Mouse (Mus musculus) urinary bladder, postnatal 25 days (tissue): Measurements from ENCODE around the gene Smarca4.

ENCODE experiments used
- DNase-seq: peaks from one replicate; pipeline ENCODE4 v3.0.0; 2022; ENCODE audit warnings: low spot score

Gene Smarca4

GRCm38 (mm10) chr9:21724147-21724536 is 108.2 kb downstream of the Smarca4 start:
- peak; percentile 88 for DNase-seq

- DNase-seq, result no peak
These were observed 109.5 kb downstream of the Smarca4 start for GRCm38 (mm10) chr9:21725224-21726121.

DNA sequence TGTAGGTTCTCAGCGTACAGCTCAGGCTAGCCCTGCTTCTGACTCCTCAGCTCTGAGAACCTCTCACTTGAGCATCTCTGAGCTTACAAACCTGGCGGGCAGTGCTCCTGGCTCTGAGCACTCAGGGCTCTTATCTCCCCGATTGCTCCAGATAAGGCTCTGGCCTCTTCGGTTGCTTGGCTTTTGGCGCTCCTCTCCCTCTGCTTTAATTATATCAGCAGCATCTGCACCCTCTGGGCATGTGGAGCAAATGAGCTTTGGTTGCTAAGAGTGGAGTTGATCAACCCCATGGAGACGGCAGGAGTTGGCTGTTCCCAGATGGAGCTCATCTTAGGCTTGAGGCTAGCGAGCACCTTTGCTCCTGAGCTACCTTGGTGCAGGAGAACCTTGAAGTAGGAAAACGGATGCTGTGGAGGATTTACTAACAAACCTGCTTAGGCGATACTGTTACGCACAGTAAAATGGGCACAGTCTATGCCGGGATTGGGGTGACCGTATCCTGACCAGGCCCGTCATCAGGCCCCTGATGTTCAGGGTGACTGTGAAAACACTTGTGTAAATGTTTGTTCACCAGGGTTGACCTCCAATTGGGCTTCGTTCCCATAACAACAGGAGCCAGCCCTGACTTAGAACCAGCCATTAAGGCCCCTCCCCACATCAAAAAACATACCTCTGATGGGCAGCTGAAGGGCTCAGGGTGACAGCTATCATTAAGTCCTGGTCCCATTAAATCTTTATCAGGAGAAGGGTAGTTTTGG is 110.4 kb downstream of the Smarca4 start:
- DNase-seq, result no peak

DNA sequence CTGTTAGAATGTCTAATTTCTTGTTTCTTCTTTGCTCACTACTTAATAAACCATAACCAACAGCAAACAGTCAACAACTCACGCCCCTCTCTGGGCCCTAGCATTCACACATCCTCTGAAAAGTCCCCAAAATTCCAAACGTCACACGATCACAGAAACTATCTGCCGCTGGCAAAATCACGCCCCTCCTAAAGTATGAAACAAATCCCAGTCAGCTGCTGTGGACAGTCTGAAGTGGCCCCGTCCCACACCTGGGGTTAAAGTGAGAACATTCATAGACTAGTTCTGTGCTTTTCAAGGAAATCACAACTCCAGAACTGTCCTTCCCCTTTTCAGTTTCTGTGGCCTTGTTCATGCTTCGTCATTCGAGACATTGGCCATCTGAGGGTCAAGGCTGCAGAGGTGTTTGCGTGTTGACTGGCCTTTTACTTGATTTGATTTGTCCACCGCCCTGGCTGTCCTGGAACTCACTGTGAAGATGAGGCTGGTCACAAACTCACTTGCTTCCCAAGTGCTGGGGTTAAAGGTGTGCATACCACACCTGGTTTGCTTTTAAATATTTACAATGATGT is 112.4 kb downstream of the Smarca4 start:
- no peak for DNase-seq

DNA sequence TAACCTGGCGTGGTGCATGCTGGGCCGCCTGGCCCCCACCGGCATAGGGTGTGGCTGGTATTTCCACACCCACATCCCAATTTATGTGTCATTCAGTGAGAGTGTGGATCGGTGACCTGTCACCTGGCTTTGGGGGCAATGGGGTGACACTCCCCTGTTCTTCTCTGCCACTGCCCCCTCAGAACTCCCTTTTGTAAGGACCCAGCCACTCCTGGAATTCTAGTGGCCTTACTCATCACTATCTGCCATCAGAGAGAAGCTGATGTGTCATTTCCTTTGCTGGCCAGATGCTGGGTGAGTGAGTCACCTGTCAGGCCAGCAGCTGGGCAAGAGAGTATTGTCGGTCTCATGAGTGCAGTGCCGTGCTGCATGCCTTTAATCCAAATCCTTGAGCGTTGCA is 113.3 kb downstream of the Smarca4 start:
- DNase-seq, result peak; percentile 41

- no peak for DNase-seq
These were observed 116.3 kb downstream of the Smarca4 start for GRCm38 (mm10) chr9:21732288-21732687.

DNA sequence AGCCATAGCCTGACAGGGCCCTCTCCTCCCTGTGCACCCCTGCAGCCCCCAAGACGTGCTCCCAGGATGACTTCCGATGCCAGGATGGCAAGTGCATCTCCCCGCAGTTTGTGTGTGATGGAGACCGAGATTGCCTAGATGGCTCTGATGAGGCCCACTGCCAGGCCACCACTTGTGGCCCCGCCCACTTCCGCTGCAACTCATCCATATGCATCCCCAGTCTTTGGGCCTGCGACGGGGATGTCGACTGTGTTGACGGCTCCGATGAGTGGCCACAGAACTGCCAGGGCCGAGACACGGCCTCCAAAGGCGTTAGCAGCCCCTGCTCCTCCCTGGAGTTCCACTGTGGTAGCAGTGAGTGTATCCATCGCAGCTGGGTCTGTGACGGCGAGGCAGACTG is 117.5 kb downstream of the Smarca4 start:
- DNase-seq, result no peak

- DNase-seq, result no peak
These were observed 118.0 kb downstream of the Smarca4 start for GRCm38 (mm10) chr9:21733989-21734388.

- DNase-seq, result no peak
These were observed 119.2 kb downstream of the Smarca4 start for GRCm38 (mm10) chr9:21735126-21735525.

- no peak for DNase-seq
These were observed 120.6 kb downstream of the Smarca4 start for GRCm38 (mm10) chr9:21736580-21736979.

GRCm38 (mm10) chr9:21737188-21737587 is 121.2 kb downstream of the Smarca4 start:
- DNase-seq, result no peak

GRCm38 (mm10) chr9:21738776-21739175 is 122.8 kb downstream of the Smarca4 start:
- no peak for DNase-seq

DNA sequence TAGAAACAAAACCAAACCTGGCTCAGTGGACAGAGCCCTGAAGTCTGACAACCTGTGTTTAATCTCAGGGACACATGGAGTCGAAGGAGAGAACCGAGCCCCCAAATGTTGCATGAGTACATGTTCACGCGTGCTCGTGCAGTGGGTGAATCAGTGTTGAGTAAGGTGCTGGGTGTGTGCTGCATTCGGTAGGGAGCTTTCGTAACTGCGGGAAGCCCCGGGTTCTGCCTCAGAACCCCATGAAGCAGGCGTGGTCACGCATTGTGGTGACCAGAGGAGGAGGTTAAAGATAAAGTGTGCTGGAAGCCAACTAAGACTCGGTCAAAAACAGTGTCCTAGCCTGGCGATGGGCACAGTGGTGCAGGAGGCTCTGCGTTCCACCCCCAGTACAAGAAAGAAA is 124.5 kb downstream of the Smarca4 start:
- no peak for DNase-seq

DNA sequence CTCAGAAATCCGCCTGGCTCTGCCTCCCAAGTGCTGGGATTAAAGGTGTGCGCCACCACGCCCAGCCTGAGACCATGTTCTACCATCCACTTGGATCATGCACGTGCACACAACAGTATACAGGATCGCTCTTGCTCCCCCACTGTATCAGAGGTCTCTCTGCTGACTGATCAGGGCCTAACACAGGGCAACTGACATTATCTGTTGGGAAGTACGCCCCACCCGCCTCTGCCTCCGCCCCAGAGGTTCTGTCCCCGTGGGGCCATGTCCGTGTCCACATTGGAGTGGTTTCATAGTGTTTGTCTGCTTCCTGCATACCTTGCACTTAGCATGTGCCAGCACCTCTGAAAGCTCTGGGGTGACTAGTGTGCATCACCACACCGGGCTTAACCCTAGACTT is 125.5 kb downstream of the Smarca4 start:
- DNase-seq, result no peak

- DNase-seq, result no peak
These were observed 131.3 kb downstream of the Smarca4 start for GRCm38 (mm10) chr9:21747238-21747774.

- DNase-seq, result no peak
These were observed 132.1 kb downstream of the Smarca4 start for GRCm38 (mm10) chr9:21748033-21748432.

GRCm38 (mm10) chr9:21748491-21748890 is 132.5 kb downstream of the Smarca4 start:
- DNase-seq, result no peak

DNA sequence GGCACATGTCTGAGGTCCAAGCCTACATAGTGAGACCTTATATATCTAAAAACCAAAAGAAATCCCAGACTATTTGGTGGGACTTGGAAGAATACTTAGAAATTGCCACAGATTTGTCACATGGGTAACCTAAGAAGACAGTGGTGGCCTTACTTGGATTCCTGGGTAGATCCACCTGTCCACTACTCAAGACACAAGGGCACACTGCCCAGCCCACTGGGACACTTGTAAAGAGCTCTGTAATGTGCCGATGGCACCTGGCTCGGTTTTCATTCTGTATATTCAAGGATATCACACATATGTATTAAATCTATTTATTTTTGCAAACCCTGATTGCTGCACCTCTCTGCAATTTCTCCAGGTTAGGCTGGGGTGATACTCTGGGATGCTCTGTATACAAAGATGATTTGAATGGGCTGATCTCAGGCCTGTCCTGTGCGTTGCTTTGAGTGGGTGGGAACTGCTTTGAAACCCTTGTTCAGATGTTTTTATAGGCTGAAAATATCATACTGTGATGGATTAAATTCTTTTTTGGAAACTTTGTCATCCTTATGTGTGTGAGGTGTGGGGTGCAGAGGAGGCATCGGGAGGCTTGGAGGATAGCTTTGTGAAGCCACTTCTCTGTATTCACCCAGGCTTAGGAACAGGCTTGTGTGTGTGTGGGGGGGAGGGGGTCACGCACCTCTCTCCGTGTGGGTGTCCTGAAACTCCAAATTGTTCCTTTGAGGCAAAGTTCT is 133.6 kb downstream of the Smarca4 start:
- DNase-seq, result no peak

DNA sequence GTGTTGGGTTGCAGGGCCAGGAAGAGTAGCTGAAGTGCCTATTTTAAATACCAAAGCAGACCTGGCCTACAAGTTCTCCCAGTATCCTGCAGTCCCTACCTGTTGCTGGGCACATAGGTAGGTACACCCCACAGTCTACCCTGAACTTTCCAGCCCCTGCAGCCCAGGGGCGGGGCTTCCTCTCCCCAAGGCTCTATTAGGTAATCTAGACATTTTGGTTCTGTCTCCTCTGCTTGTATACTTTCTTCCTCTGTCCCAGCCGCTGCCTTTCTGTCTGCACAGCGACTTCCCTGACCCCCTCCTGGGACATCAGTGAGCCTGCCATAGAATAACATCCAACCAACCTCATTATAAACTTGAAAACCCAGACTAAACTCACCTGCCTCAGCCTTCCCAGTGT is 134.4 kb downstream of the Smarca4 start:
- DNase-seq, result no peak

DNA sequence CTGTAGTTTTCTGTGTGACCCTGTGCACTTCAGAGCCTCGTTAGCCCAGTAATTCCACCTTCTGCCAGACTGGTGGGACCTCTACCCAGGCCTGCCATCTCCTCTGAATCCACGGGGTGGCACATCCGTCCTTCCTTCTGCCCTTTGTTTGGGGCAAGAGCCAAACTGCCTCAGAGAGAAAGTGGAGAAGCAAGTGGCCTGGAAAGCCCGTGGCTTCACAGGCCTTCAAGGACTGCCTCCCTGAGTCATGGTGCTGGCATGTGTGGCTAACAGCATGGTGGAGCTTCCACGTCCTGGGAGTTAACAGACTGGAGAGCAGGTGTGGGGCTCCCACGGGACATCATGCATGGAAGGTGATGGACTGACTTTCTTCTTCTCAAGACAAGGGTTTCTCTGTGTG is 135.4 kb downstream of the Smarca4 start:
- DNase-seq, result no peak

GRCm38 (mm10) chr9:21752252-21752792 is 136.4 kb downstream of the Smarca4 start:
- DNase-seq, result no peak
